In the genomic region with DNA sequence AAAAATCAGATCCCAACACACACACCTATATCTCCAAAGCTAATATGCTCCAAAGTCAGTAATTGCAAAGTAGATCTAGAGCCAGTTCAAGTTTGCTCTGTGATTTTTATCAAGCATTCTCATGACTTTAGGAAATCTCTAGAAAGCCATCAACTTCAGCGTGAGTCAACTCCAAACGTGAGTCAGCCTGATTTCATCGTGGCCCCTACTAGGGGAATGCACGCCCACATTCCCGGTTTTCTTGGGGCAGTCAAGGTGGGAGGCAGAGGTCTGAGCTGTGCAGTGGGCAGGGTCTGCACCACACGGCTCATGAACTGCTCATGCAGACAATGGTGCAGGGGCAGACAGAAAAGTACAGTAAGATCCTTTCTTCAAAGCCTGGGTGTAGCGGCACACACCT, we compare ENCODE assay signal across 27 mouse cellular contexts.
"Had no signal": no experiment of that assay in that cellular context is flagged by ENCODE, and none has a peak within 500 bp of the region (broad histone marks: within the 10 kb centered on the region; RNA-seq: fewer than 3 reads in every experiment).

No protein-coding gene starts in this region.

- H3K4me2 ChIP-seq: heart, embryonic 12.5 days; hindbrain, embryonic 12.5 days; hindbrain, embryonic 14.5 days; intestine, embryonic 15.5 days; limb, embryonic 12.5 days; liver, embryonic 11.5 days had no signal

- H3K27ac ChIP-seq: gastrocnemius, adult 2 months; heart, embryonic 10.5 days; hindbrain, embryonic 10.5 days; hindbrain, embryonic 12.5 days; hindbrain, embryonic 14.5 days; intestine, embryonic 15.5 days; layer of hippocampus, adult 2 months; left cerebral cortex, adult 2 months; limb, embryonic 10.5 days; limb, embryonic 12.5 days; liver, embryonic 14.5 days had no signal

- H3K27me3 ChIP-seq: heart, embryonic 12.5 days; hindbrain, embryonic 12.5 days; intestine, embryonic 15.5 days; limb, embryonic 12.5 days had no signal

- H3K9me3 ChIP-seq: heart, embryonic 10.5 days; heart, embryonic 12.5 days; hindbrain, embryonic 10.5 days; hindbrain, embryonic 12.5 days; intestine, embryonic 15.5 days; limb, embryonic 10.5 days; limb, embryonic 12.5 days had no signal

- DNase-seq: gastrocnemius, adult 2 months; gastrocnemius, postnatal 10 days; gastrocnemius, postnatal 25 days; heart, adult 18-20 months; heart, postnatal 10 days; heart, postnatal 4 days; kidney, adult 18-20 months; kidney, adult 8-10 months; kidney, postnatal 10 days; kidney, postnatal 25 days; kidney, postnatal 4 days; liver had no signal

- H3K4me3 ChIP-seq: gastrocnemius, adult 2 months; heart, embryonic 10.5 days; heart, embryonic 12.5 days; hindbrain, embryonic 10.5 days; hindbrain, embryonic 12.5 days; intestine, embryonic 15.5 days; layer of hippocampus, adult 2 months; left cerebral cortex, adult 2 months; limb, embryonic 10.5 days; limb, embryonic 12.5 days had no signal

- ATAC-seq: hindbrain, embryonic 16.5 days; inflammation-experienced regulatory T-cells, adult 6 months; intestine, embryonic 15.5 days; intestine, postnatal 0 days had no signal

- H3K36me3 ChIP-seq: heart, embryonic 10.5 days; heart, embryonic 12.5 days; hindbrain, embryonic 10.5 days; hindbrain, embryonic 12.5 days; intestine, embryonic 15.5 days; limb, embryonic 10.5 days; limb, embryonic 12.5 days had no signal

- H3K9ac ChIP-seq: heart, embryonic 12.5 days; hindbrain, embryonic 12.5 days; hindbrain, embryonic 14.5 days; intestine, embryonic 15.5 days; limb, embryonic 12.5 days; liver, embryonic 14.5 days had no signal
